Mouse (Mus musculus) embryonic facial prominence, embryonic 15.5 days (tissue): ENCODE results near the gene Proser3. TPM values are rescaled to one million over a fixed set of nuclear protein-coding genes. Genes with fewer than 3 reads are reported as not detected.

Experiments
- ATAC-seq: fragments of 200-750 bp; cut with Nextera tagmentation; 2 replicates; pipeline ENCODE4 v1.8.0; 2017; ENCODE audit warnings: low read depth, moderate TSS enrichment; ENCODE audit not compliant: insufficient number of reproducible peaks, low FRiP score, low TSS enrichment
- H3K27ac ChIP-seq: fragments of 300-500 bp; sonication (generic); replicated peaks from 2 replicates; pipeline ENCODE4 v1.5.1; 2015; ENCODE audit warnings: mild to moderate bottlenecking, inconsistent platforms
- H3K27me3 ChIP-seq: fragments of 300-500 bp; sonication (generic); 2 replicates; pipeline ENCODE4 v1.6.1; 2015; ENCODE audit warnings: inconsistent platforms
- H3K36me3 ChIP-seq: fragments of 300-500 bp; sonication (generic); 2 replicates; pipeline ENCODE4 v1.6.1; 2015; ENCODE audit warnings: mild to moderate bottlenecking, inconsistent platforms
- H3K4me1 ChIP-seq: fragments of 300-500 bp; sonication (generic); 2 replicates; pipeline ENCODE4 v1.6.1; 2015; ENCODE audit warnings: inconsistent platforms
- H3K4me2 ChIP-seq: fragments of 300-500 bp; sonication (generic); replicated peaks from 2 replicates; pipeline ENCODE4 v1.6.1; 2015; ENCODE audit warnings: mild to moderate bottlenecking, inconsistent platforms
- H3K4me3 ChIP-seq: fragments of 300-500 bp; sonication (generic); replicated peaks from 2 replicates; pipeline ENCODE4 v1.5.1; 2015; ENCODE audit warnings: mild to moderate bottlenecking, inconsistent platforms
- H3K9ac ChIP-seq: fragments of 300-500 bp; sonication (generic); 2 replicates; pipeline ENCODE4 v1.6.1; 2015; ENCODE audit warnings: inconsistent platforms
- H3K9me3 ChIP-seq: fragments of 300-500 bp; sonication (generic); replicated peaks from 2 replicates; pipeline ENCODE4 v1.6.1; 2016; ENCODE audit warnings: inconsistent platforms
- WGBS: fragments of 180-500 bp; shearing (Covaris S2); methylation state at CpG from one replicate; pipeline ENCODE4 v1.1.7; 2015; 5-methylcytosine and 5-hydroxymethylcytosine counted together
- polyA plus RNA-seq: library from polyadenylated mRNA; unstranded; fragments of >200 nt; fragmentation: Nextera tagmentation; extraction: Ambion mirVana; gene quantifications from 2 replicates; pipeline ENCODE4 v1.2.1, GENCODE M21; 2015

Proser3 gene
- polyA plus RNA-seq, 1 experiment from 2014 or later = 17.6 TPM

- peak; percentile 30 for ATAC-seq
- peak overlapping the region; percentile 81 for H3K4me3 ChIP-seq
- peaks cover 27% of the 10 kb centered on the region for H3K4me1 ChIP-seq
- no peaks in the 10 kb centered on the region for H3K27me3 ChIP-seq
- peak overlapping the region; percentile 60 for H3K9ac ChIP-seq
- peaks cover 29% of the 10 kb centered on the region for H3K36me3 ChIP-seq
- peak overlapping the region; percentile 65; the same call in 1 of the 2 replicates for H3K27ac ChIP-seq
- peak overlapping the region; percentile 94 for H3K4me2 ChIP-seq
- no peaks in the 10 kb centered on the region for H3K9me3 ChIP-seq
- 6% methylated on average over 26 of the region's 26 CpGs for WGBS
These were observed 18.0 kb downstream of the Proser3 start for GRCm38 (mm10) chr7:30533941-30534632.

- H3K27me3 ChIP-seq = no peaks in the 10 kb centered on the region
- H3K4me3 ChIP-seq = no peak overlapping the region
- no peaks in the 10 kb centered on the region for H3K9me3 ChIP-seq
- no peak for ATAC-seq
- H3K36me3 ChIP-seq = peaks cover 39% of the 10 kb centered on the region
- 30% methylated on average over 8 of the region's 8 CpGs for WGBS
- H3K4me2 ChIP-seq = peak overlapping the region; percentile 94
- no peak overlapping the region for H3K9ac ChIP-seq
- no peak overlapping the region for H3K27ac ChIP-seq
- peaks cover 27% of the 10 kb centered on the region for H3K4me1 ChIP-seq
These were observed 19.2 kb downstream of the Proser3 start for GRCm38 (mm10) chr7:30532931-30533330.

- Histone ChIP-seq H3K27me3 (no peaks in the 10 kb centered on the region), H3K9me3 (no peaks in the 10 kb centered on the region), H3K4me1 (peaks cover 34% of the 10 kb centered on the region), H3K9ac (no peak overlapping the region), H3K36me3 (peaks cover 47% of the 10 kb centered on the region), H3K4me2 (no peak overlapping the region), H3K4me3 (no peak overlapping the region), H3K27ac (no peak overlapping the region)
- 67% methylated on average over 9 of the region's 9 CpGs for WGBS
- ATAC-seq = no peak
These were observed 20.7 kb downstream of the Proser3 start for GRCm38 (mm10) chr7:30531291-30531815.

- no peak for ATAC-seq
- Histone ChIP-seq H3K4me2 (peak overlapping the region; percentile 48), H3K9ac (no peak overlapping the region)
These were observed 25.1 kb downstream of the Proser3 start for GRCm38 (mm10) chr7:30526981-30527380.

GRCm38 (mm10) chr7:30526399-30526798, 25.7 kb downstream of the Proser3 start:
- Histone ChIP-seq H3K9me3 (no peaks in the 10 kb centered on the region), H3K27ac (peak overlapping the region; percentile 79), H3K9ac (peak overlapping the region; percentile 31; the same call in 1 of the 2 replicates), H3K36me3 (peaks cover 56% of the 10 kb centered on the region), H3K4me1 (peaks cover 15% of the 10 kb centered on the region), H3K4me3 (peak overlapping the region; percentile 26), H3K4me2 (peak overlapping the region; percentile 48), H3K27me3 (no peaks in the 10 kb centered on the region)
- 14% methylated on average over 17 of the region's 17 CpGs for WGBS
- no peak for ATAC-seq

More at GRCm38 (mm10) chr7:30526981-30527380, 25.1 kb downstream of the Proser3 start:
- H3K27ac ChIP-seq = peak overlapping the region; percentile 79
- no peaks in the 10 kb centered on the region for H3K27me3 ChIP-seq
- peaks cover 15% of the 10 kb centered on the region for H3K4me1 ChIP-seq
- H3K4me3 ChIP-seq = peak overlapping the region; percentile 26; the same call in 1 of the 2 replicates
- H3K36me3 ChIP-seq = peaks cover 62% of the 10 kb centered on the region
- no peaks in the 10 kb centered on the region for H3K9me3 ChIP-seq
- 66% methylated on average over 14 of the region's 14 CpGs for WGBS

GRCm38 (mm10) chr7:30525954-30526353, 26.1 kb downstream of the Proser3 start:
- ATAC-seq = peak; percentile 44; the same call in 1 of the 2 replicates
- Histone ChIP-seq H3K9me3 (no peaks in the 10 kb centered on the region), H3K9ac (0 out of 2 replicates have a peak overlapping the region, but pooled peaks have one; percentile 31), H3K27ac (peak overlapping the region; percentile 79), H3K27me3 (no peaks in the 10 kb centered on the region), H3K36me3 (peaks cover 54% of the 10 kb centered on the region), H3K4me3 (peak overlapping the region; percentile 26), H3K4me2 (peak overlapping the region; percentile 48), H3K4me1 (peaks cover 15% of the 10 kb centered on the region)
- 13% methylated on average over 10 of the region's 10 CpGs for WGBS

GRCm38 (mm10) chr7:30524487-30524886, 27.6 kb downstream of the Proser3 start:
- WGBS = 75% methylated on average over 6 of the region's 6 CpGs
- H3K4me3 ChIP-seq = no peak overlapping the region
- H3K27me3 ChIP-seq = no peaks in the 10 kb centered on the region
- ATAC-seq = no peak
- no peaks in the 10 kb centered on the region for H3K9me3 ChIP-seq
- H3K9ac ChIP-seq = no peak overlapping the region
- H3K27ac ChIP-seq = no peak overlapping the region
- no peak overlapping the region for H3K4me2 ChIP-seq
- H3K36me3 ChIP-seq = peaks cover 42% of the 10 kb centered on the region
- peaks cover 15% of the 10 kb centered on the region for H3K4me1 ChIP-seq

GRCm38 (mm10) chr7:30522871-30523270, 29.2 kb downstream of the Proser3 start:
- Histone ChIP-seq H3K4me1 (peaks cover 15% of the 10 kb centered on the region), H3K27me3 (no peaks in the 10 kb centered on the region), H3K9me3 (no peaks in the 10 kb centered on the region), H3K27ac (no peak overlapping the region), H3K36me3 (peaks cover 26% of the 10 kb centered on the region), H3K4me3 (no peak overlapping the region), H3K9ac (no peak overlapping the region), H3K4me2 (no peak overlapping the region)
- 79% methylated on average over 10 of the region's 10 CpGs for WGBS
- ATAC-seq = no peak

GRCm38 (mm10) chr7:30520856-30521255, 31.2 kb downstream of the Proser3 start:
- Histone ChIP-seq H3K36me3 (peaks cover 19% of the 10 kb centered on the region; the same call in 1 of the 2 replicates), H3K9me3 (no peaks in the 10 kb centered on the region), H3K4me3 (no peak overlapping the region), H3K9ac (no peak overlapping the region), H3K27ac (no peak overlapping the region), H3K27me3 (no peaks in the 10 kb centered on the region), H3K4me1 (peaks cover 3% of the 10 kb centered on the region), H3K4me2 (no peak overlapping the region)
- 65% methylated on average over 5 of the region's 5 CpGs for WGBS
- no peak for ATAC-seq

GRCm38 (mm10) chr7:30520396-30520795, 31.7 kb downstream of the Proser3 start:
- Histone ChIP-seq H3K27ac (no peak overlapping the region), H3K36me3 (peaks cover 19% of the 10 kb centered on the region; the same call in 1 of the 2 replicates), H3K4me3 (no peak overlapping the region), H3K4me1 (no peaks in the 10 kb centered on the region), H3K4me2 (no peak overlapping the region), H3K9ac (no peak overlapping the region), H3K9me3 (no peaks in the 10 kb centered on the region), H3K27me3 (no peaks in the 10 kb centered on the region)
- no peak for ATAC-seq
- WGBS = 76% methylated on average over 4 of the region's 4 CpGs

- no peak overlapping the region for H3K4me2 ChIP-seq
- H3K27ac ChIP-seq = no peak overlapping the region
- no peaks in the 10 kb centered on the region for H3K4me1 ChIP-seq
- no peak overlapping the region for H3K9ac ChIP-seq
- no peaks in the 10 kb centered on the region for H3K27me3 ChIP-seq
- 36% methylated on average over 8 of the region's 8 CpGs for WGBS
- no peak overlapping the region for H3K4me3 ChIP-seq
- ATAC-seq = no peak
- H3K36me3 ChIP-seq = peaks cover 7% of the 10 kb centered on the region; the same call in 1 of the 2 replicates
- no peaks in the 10 kb centered on the region for H3K9me3 ChIP-seq
These were observed 33.8 kb downstream of the Proser3 start for GRCm38 (mm10) chr7:30518325-30518724.
